ENCODE assay signal across 8 mouse cellular contexts in genomic region chr4:41349199-41349591, GRCm38 (mm10). TPM values are rescaled to one million over a fixed set of nuclear protein-coding genes. Genes with fewer than 3 reads are reported as not detected.
DNase-seq lines count a peak whose midpoint lies in the region; ATAC-seq lines count a peak whose summit lies in the region.

No protein-coding gene starts in this region.

- peak; percentile 50 for DNase-seq in gastrocnemius, postnatal 14 days
- DNase-seq in gastrocnemius, adult 18-20 months (ENCODE audit: low spot score): no peak
- DNase-seq in 3T3-L1 (ENCODE audit: low read depth, low spot score): peak; percentile 53
- DNase-seq in thymus, postnatal 14 days: no peak
- DNase-seq in layer of hippocampus, postnatal 25 days (ENCODE audit: extremely low spot score in 1 of 2, low spot score in 1 of 2): no peak

- ATAC-seq in embryonic facial prominence, embryonic 15.5 days (ENCODE audit: insufficient number of reproducible peaks, low FRiP score, low TSS enrichment, low read depth): peak; percentile 73; the same call in 1 of the 2 replicates
- peak; percentile 79 for ATAC-seq in limb, embryonic 13.5 days (ENCODE audit: low FRiP score, low read depth)
- ATAC-seq in monocyte, adult 5-6 weeks (replicated peaks; ENCODE audit: insufficient number of reproducible peaks, low FRiP score, low TSS enrichment, poor library complexity, severe bottlenecking): peak; percentile 25; the same call in 1 of the 2 replicates

- H3K4me1 ChIP-seq in embryonic facial prominence, embryonic 15.5 days: peaks cover 7% of the 10 kb centered on the region; the same call in 1 of the 2 replicates
- peaks cover 11% of the 10 kb centered on the region for H3K4me1 ChIP-seq in limb, embryonic 13.5 days

- peak overlapping the region; percentile 66 for H3K4me2 ChIP-seq in embryonic facial prominence, embryonic 15.5 days (replicated peaks)
- peak overlapping the region; percentile 76 for H3K4me2 ChIP-seq in limb, embryonic 13.5 days (replicated peaks)

- peak overlapping the region; percentile 61 for H3K4me3 ChIP-seq in embryonic facial prominence, embryonic 15.5 days (replicated peaks)
- peak overlapping the region; percentile 75 for H3K4me3 ChIP-seq in limb, embryonic 13.5 days

- peak overlapping the region; percentile 39 for H3K9ac ChIP-seq in embryonic facial prominence, embryonic 15.5 days
- peak overlapping the region; percentile 80 for H3K9ac ChIP-seq in limb, embryonic 13.5 days

- no peaks in the 10 kb centered on the region for H3K27me3 ChIP-seq in embryonic facial prominence, embryonic 15.5 days
- H3K27me3 ChIP-seq in limb, embryonic 13.5 days: no peaks in the 10 kb centered on the region

- WGBS in embryonic facial prominence, embryonic 15.5 days: under 1% methylated on average over 27 of the region's 28 CpGs
- WGBS in limb, embryonic 13.5 days: 2% methylated on average over 26 of the region's 28 CpGs

- intact Hi-C loops in gastrocnemius, postnatal 14 days (cut with DNase I; ENCODE audit: low total_unique reads): no loop called here

- no peaks in the 10 kb centered on the region for H3K9me3 ChIP-seq in embryonic facial prominence, embryonic 15.5 days (replicated peaks)
- H3K9me3 ChIP-seq in limb, embryonic 13.5 days: no peaks in the 10 kb centered on the region

- H3K36me3 ChIP-seq in embryonic facial prominence, embryonic 15.5 days: peaks cover 6% of the 10 kb centered on the region; the same call in 1 of the 2 replicates
- peaks cover 20% of the 10 kb centered on the region for H3K36me3 ChIP-seq in limb, embryonic 13.5 days

- peak overlapping the region; percentile 93 for H3K27ac ChIP-seq in embryonic facial prominence, embryonic 15.5 days (replicated peaks)
- peak overlapping the region; percentile 90 for H3K27ac ChIP-seq in limb, embryonic 13.5 days

RNA-seq across cellular contexts. Expression of gene Ubap1, which starts 0.4 kb away (rescaled TPM):
- total RNA-seq in gastrocnemius, postnatal 14 days (2021): 10 to 100 TPM; 40.0 to 49.2 TPM
- 10 to 100 TPM; 38.5 to 41.8 TPM for total RNA-seq in gastrocnemius, adult 18-20 months (2021)
- 54.0 and 54.1 TPM in 2 replicates for polyA plus RNA-seq in embryonic facial prominence, embryonic 15.5 days (2015; fragmentation: Nextera tagmentation; extraction: Ambion mirVana)
- polyA plus RNA-seq in limb, embryonic 13.5 days (2015; fragmentation: Nextera tagmentation; extraction: Ambion mirVana): 54.6 and 54.8 TPM in 2 replicates
- total RNA-seq in monocyte, adult 5-6 weeks (2017): 70.9 to 80.1 TPM (median 79.6 TPM) in 3 replicates
- 10 to 100 TPM; 41.4 to 42.1 TPM for total RNA-seq in layer of hippocampus, postnatal 25 days (2021)

RNA-seq across cellular contexts. Expression of gene Dcaf12, which starts 34.5 kb away (rescaled TPM):
- 10 to 100 TPM; 26.7 to 27.8 TPM for total RNA-seq in gastrocnemius, postnatal 14 days (2021)
- total RNA-seq in gastrocnemius, adult 18-20 months (2021): 10 to 100 TPM; 27.0 to 27.1 TPM
- 59.7 and 60.8 TPM in 2 replicates for polyA plus RNA-seq in embryonic facial prominence, embryonic 15.5 days (2015; fragmentation: Nextera tagmentation; extraction: Ambion mirVana)
- polyA plus RNA-seq in limb, embryonic 13.5 days (2015; fragmentation: Nextera tagmentation; extraction: Ambion mirVana): 52.9 and 54.4 TPM in 2 replicates
- 44.1 to 49.8 TPM (median 44.7 TPM) in 3 replicates for total RNA-seq in monocyte, adult 5-6 weeks (2017)
- 10 to 100 TPM; 45.8 to 49.6 TPM for total RNA-seq in layer of hippocampus, postnatal 25 days (2021)

Comparison
In these comparisons a context has a peak if more than half of its experiments do, and no peak if none do; other contexts are left out.
1. DNase-seq: peak in gastrocnemius, postnatal 14 days (single experiment) and 3T3-L1 (single experiment); none in gastrocnemius, adult 18-20 months (single experiment), thymus, postnatal 14 days (single experiment) and layer of hippocampus, postnatal 25 days (0 of 2).
2. ATAC-seq: peak in every context shown above with its lines; median percentile 79 in limb, embryonic 13.5 days; 73 in embryonic facial prominence, embryonic 15.5 days; 25 in monocyte, adult 5-6 weeks.